In the genomic region with DNA sequence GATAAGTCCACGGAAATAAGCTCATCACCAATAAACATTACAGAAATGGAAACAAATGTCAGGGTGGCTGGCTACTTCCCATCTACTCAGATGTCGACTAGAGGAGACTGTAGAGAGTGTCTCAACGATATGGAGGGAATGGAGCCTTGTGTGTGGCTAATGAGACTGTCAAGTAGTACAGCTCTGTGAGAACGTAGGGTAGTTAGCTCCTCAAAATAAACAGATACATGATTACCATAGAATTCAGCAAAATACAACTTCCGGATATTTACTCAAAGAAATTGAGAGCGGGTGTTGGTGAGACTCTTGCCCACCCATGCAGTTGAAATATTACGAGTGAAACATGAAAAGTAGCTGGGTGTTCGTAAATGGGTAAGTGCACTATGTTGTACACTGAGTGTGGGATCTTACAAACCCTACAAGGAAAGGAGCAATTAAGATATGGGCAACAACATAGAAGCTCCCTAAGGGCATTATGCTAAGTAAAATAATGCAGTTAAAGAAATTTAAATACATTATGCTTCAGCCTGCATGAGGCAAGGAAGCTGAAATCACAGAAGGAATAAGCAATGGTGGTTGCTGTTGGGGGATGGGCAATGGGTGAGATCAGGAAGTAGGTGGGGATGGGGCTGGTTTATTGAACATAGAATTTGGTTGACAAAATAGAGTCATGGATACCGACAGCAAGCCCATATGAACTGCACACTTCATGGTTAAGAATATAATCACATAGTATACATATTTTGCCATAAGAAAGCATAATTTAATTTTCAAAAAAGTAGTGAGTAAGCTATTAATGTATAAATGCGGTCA, we compare ENCODE assay signal across 23 mouse cellular contexts. TPM values are rescaled to one million over a fixed set of nuclear protein-coding genes. Genes with fewer than 3 reads are reported as not detected.
A peak's percentile ranks its signal among the peaks of the same experiment; 100 is the strongest.
DNase-seq lines count a peak whose midpoint lies in the region; ATAC-seq and TF ChIP-seq lines count a peak whose summit lies in the region.
"Had no signal": no experiment of that assay in that cellular context is flagged by ENCODE, and none has a peak within 500 bp of the region (broad histone marks: within the 10 kb centered on the region; RNA-seq: fewer than 3 reads in every experiment).

No protein-coding gene starts in this region.

- no peak for ATAC-seq in liver, embryonic 12.5 days
- peak; percentile 96 for ATAC-seq in lung, embryonic 16.5 days (ENCODE audit: low read depth)
- no peak for ATAC-seq in kidney, embryonic 15.5 days (replicated peaks; ENCODE audit: low FRiP score)
- ATAC-seq: forebrain, embryonic 15.5 days had no signal

- no peak for TF ChIP-seq POLR2A in liver, adult 2 months (IDR thresholded peaks at IDR 0.05; ENCODE audit: extremely low read depth, insufficient read depth, low read length)
- no peak for TF ChIP-seq POLR2A in bone marrow macrophage, adult 2 months (IDR thresholded peaks at IDR 0.05; ENCODE audit: borderline replicate concordance, low read depth, low read length)

- H3K9me3 ChIP-seq in liver, embryonic 12.5 days (replicated peaks), result no peaks in the 10 kb centered on the region
- no peaks in the 10 kb centered on the region for H3K9me3 ChIP-seq in lung, embryonic 16.5 days (ENCODE audit: control insufficient read depth, low read length)
- H3K9me3 ChIP-seq in kidney, embryonic 15.5 days (replicated peaks), result no peaks in the 10 kb centered on the region
- H3K9me3 ChIP-seq: embryonic facial prominence, embryonic 12.5 days; forebrain, embryonic 15.5 days; heart, embryonic 12.5 days; hindbrain, embryonic 10.5 days; hindbrain, embryonic 15.5 days had no signal

- peaks cover 3% of the 10 kb centered on the region; the same call in 1 of the 2 replicates for H3K4me1 ChIP-seq in liver, adult 2 months (ENCODE audit: control insufficient read depth, insufficient read depth, low read length)
- H3K4me1 ChIP-seq in liver, embryonic 12.5 days, result no peaks in the 10 kb centered on the region
- H3K4me1 ChIP-seq in lung, embryonic 16.5 days (replicated peaks; ENCODE audit: control insufficient read depth, insufficient read depth, low read length), result peaks cover 6% of the 10 kb centered on the region; the same call in 1 of the 2 replicates
- peaks cover 35% of the 10 kb centered on the region for H3K4me1 ChIP-seq in bone marrow macrophage, adult 2 months (ENCODE audit: control insufficient read depth, insufficient read depth, low read length)
- no peaks in the 10 kb centered on the region for H3K4me1 ChIP-seq in kidney, embryonic 15.5 days
- H3K4me1 ChIP-seq: embryonic facial prominence, embryonic 12.5 days; forebrain, embryonic 15.5 days; heart, embryonic 12.5 days; hindbrain, embryonic 10.5 days; hindbrain, embryonic 15.5 days had no signal

- H3K36me3 ChIP-seq in liver, adult 2 months (ENCODE audit: control insufficient read depth, insufficient read depth, low read length), result no peaks in the 10 kb centered on the region
- no peaks in the 10 kb centered on the region for H3K36me3 ChIP-seq in liver, embryonic 12.5 days
- H3K36me3 ChIP-seq in lung, embryonic 16.5 days (ENCODE audit: control insufficient read depth, insufficient read depth, low read length), result no peaks in the 10 kb centered on the region
- no peaks in the 10 kb centered on the region for H3K36me3 ChIP-seq in macrophage (ENCODE audit: inconsistent target)
- H3K36me3 ChIP-seq in kidney, embryonic 15.5 days, result no peaks in the 10 kb centered on the region
- H3K36me3 ChIP-seq: embryonic facial prominence, embryonic 12.5 days; forebrain, embryonic 15.5 days; heart, embryonic 12.5 days; hindbrain, embryonic 10.5 days; hindbrain, embryonic 15.5 days had no signal

- no peak overlapping the region for H3K4me3 ChIP-seq in liver, adult 2 months (ENCODE audit: insufficient read depth, low read depth, low read length)
- no peak overlapping the region for H3K4me3 ChIP-seq in liver, embryonic 12.5 days
- no peak overlapping the region for H3K4me3 ChIP-seq in lung, embryonic 16.5 days (ENCODE audit: low read length)
- H3K4me3 ChIP-seq in bone marrow macrophage, adult 2 months (ENCODE audit: insufficient read depth, low read length), result no peak overlapping the region
- no peak overlapping the region for H3K4me3 ChIP-seq in macrophage (ENCODE audit: inconsistent target)
- no peak overlapping the region for H3K4me3 ChIP-seq in kidney, embryonic 15.5 days (replicated peaks)
- H3K4me3 ChIP-seq: embryonic facial prominence, embryonic 12.5 days; forebrain, embryonic 15.5 days; heart, adult 2 months; heart, embryonic 12.5 days; hindbrain, embryonic 10.5 days; hindbrain, embryonic 15.5 days had no signal

- no peak overlapping the region for H3K9ac ChIP-seq in liver, adult 2 months (ENCODE audit: low read depth, low read length)
- no peak overlapping the region for H3K9ac ChIP-seq in liver, embryonic 12.5 days
- no peak overlapping the region for H3K9ac ChIP-seq in lung, embryonic 16.5 days (ENCODE audit: low read length)
- H3K9ac ChIP-seq in kidney, embryonic 15.5 days, result no peak overlapping the region
- H3K9ac ChIP-seq: embryonic facial prominence, embryonic 12.5 days; forebrain, embryonic 15.5 days; heart, embryonic 12.5 days; hindbrain, embryonic 15.5 days had no signal

- peak; percentile 48 for DNase-seq in liver, adult 2 months (ENCODE audit: extremely low read depth, low read depth, low spot score)
- no peak for DNase-seq in lung, postnatal 14 days
- DNase-seq in adrenal gland, adult 18-20 months (ENCODE audit: low spot score in 2 of 2), result no peak
- DNase-seq: adrenal gland, postnatal 10 days; cerebellum, adult 11-12 months; cerebellum, adult 9-10 months; cerebellum, postnatal 25 days; gastrocnemius, postnatal 10 days; heart, adult 2 months had no signal

- TF ChIP-seq CTCF in liver, adult 2 months (IDR thresholded peaks at IDR 0.05; ENCODE audit: low read depth, low read length), result no peak
- no peak for TF ChIP-seq CTCF in bone marrow macrophage, adult 2 months (IDR thresholded peaks at IDR 0.05; ENCODE audit: low read depth, low read length)

- H3K27ac ChIP-seq in liver, adult 2 months (replicated peaks; ENCODE audit: insufficient read depth, low read depth, low read length), result no peak overlapping the region
- no peak overlapping the region for H3K27ac ChIP-seq in liver, embryonic 12.5 days
- H3K27ac ChIP-seq in lung, embryonic 16.5 days (ENCODE audit: low read length), result peak overlapping the region; percentile 79
- H3K27ac ChIP-seq in bone marrow macrophage, adult 2 months (ENCODE audit: insufficient read depth, low read depth, low read length), result peak overlapping the region; percentile 0
- peak overlapping the region; percentile 95 for H3K27ac ChIP-seq in macrophage
- H3K27ac ChIP-seq in kidney, embryonic 15.5 days, result no peak overlapping the region
- H3K27ac ChIP-seq: embryonic facial prominence, embryonic 12.5 days; forebrain, embryonic 15.5 days; heart, adult 2 months; hindbrain, embryonic 10.5 days; hindbrain, embryonic 15.5 days had no signal

- 79% methylated on average over 10 of the region's 10 CpGs for WGBS in liver, adult 2 months
- WGBS in liver, embryonic 12.5 days (ENCODE audit: insufficient replicate concordance), result 61% methylated on average over 10 of the region's 10 CpGs
- 44% methylated on average over 10 of the region's 10 CpGs for WGBS in lung, embryonic 16.5 days
- 85% methylated on average over 10 of the region's 10 CpGs for WGBS in macrophage (ENCODE audit: missing documents)
- WGBS in kidney, embryonic 15.5 days, result 80% methylated on average over 10 of the region's 10 CpGs

- no peak overlapping the region for H3K4me2 ChIP-seq in liver, embryonic 12.5 days
- no peak overlapping the region for H3K4me2 ChIP-seq in lung, embryonic 16.5 days (ENCODE audit: low read depth, low read length)
- H3K4me2 ChIP-seq in kidney, embryonic 15.5 days, result no peak overlapping the region
- H3K4me2 ChIP-seq: embryonic facial prominence, embryonic 12.5 days; forebrain, embryonic 15.5 days; heart, embryonic 12.5 days; hindbrain, embryonic 15.5 days had no signal

- no peaks in the 10 kb centered on the region for H3K27me3 ChIP-seq in liver, adult 2 months (ENCODE audit: control insufficient read depth, insufficient read depth, low read length)
- H3K27me3 ChIP-seq in liver, embryonic 12.5 days (replicated peaks), result no peaks in the 10 kb centered on the region
- H3K27me3 ChIP-seq in lung, embryonic 16.5 days (ENCODE audit: control insufficient read depth, insufficient read depth, low read depth, low read length), result no peaks in the 10 kb centered on the region
- H3K27me3 ChIP-seq in kidney, embryonic 15.5 days, result no peaks in the 10 kb centered on the region
- H3K27me3 ChIP-seq: embryonic facial prominence, embryonic 12.5 days; forebrain, embryonic 15.5 days; heart, embryonic 12.5 days; hindbrain, embryonic 15.5 days had no signal

- no peaks in the 10 kb centered on the region for H3K79me2 ChIP-seq in liver, adult 2 months (ENCODE audit: control insufficient read depth, insufficient read depth, low read length)
- H3K79me2 ChIP-seq in macrophage (ENCODE audit: inconsistent target), result no peaks in the 10 kb centered on the region

RNA-seq across cellular contexts. Expression of gene Ccl12, which starts 1.9 kb away (rescaled TPM):
- not detected in 2 replicates for total RNA-seq in liver, adult 2 months (2014; rRNA removed)
- polyA plus RNA-seq in liver, adult 2 months (2012; rRNA removed), result 0.20 TPM in 1 of 2 replicates, not detected in the other
- 0.45 and 0.50 TPM in 2 replicates for polyA plus RNA-seq in liver, embryonic 12.5 days (2016; fragmentation: Nextera tagmentation; extraction: Ambion mirVana)
- 6.4 and 7.1 TPM in 2 replicates for polyA plus RNA-seq in lung, embryonic 16.5 days (2015; fragmentation: Nextera tagmentation; extraction: Ambion mirVana)
- polyA plus RNA-seq in bone marrow macrophage, adult 2 months (2012; ENCODE audit: insufficient read depth, insufficient read length, missing spikeins), result 1.1 and 1.7 TPM in 2 replicates
- 10 to 100 TPM in 22 of 26 experiments, 1 to 10 TPM in 2, not detected in 2; 4.0 to 76.7 (median 26.0) TPM for total RNA-seq in macrophage (2018; cell fraction: chromatin; rRNA removed)
- 100 to 1,000 TPM in 20 of 26 experiments, 10 to 100 TPM in 6; 24.2 to 666 (median 218) TPM for total RNA-seq in macrophage (2018; cell fraction: cytosol; rRNA removed)
- 100 to 1,000 TPM in 20 of 26 experiments, 10 to 100 TPM in 5, 1 to 10 TPM in 1; 3.8 to 319 (median 174) TPM for total RNA-seq in macrophage (2018; cell fraction: nucleus; rRNA removed)
- 18.8 to 288 TPM (median 76.0 TPM) in 3 replicates for polyA plus RNA-seq in macrophage (2018)
- 2.4 and 2.8 TPM in 2 replicates for polyA plus RNA-seq in kidney, embryonic 15.5 days (2015; fragmentation: Nextera tagmentation; extraction: Ambion mirVana)
- not detected for total RNA-seq in adrenal gland, adult 18-20 months (2021)
- total RNA-seq: ES-E14 had no signal

RNA-seq across cellular contexts. Expression of gene Ccl8, which starts 15.3 kb away (rescaled TPM):
- total RNA-seq in liver, adult 2 months (2014; rRNA removed), result 0.87 TPM in 1 of 2 replicates, not detected in the other
- polyA plus RNA-seq in liver, adult 2 months (2012; rRNA removed), result not detected in 2 replicates
- polyA plus RNA-seq in liver, embryonic 12.5 days (2016; fragmentation: Nextera tagmentation; extraction: Ambion mirVana), result not detected in 2 replicates
- polyA plus RNA-seq in lung, embryonic 16.5 days (2015; fragmentation: Nextera tagmentation; extraction: Ambion mirVana), result not detected in 2 replicates
- 1.9 TPM in 1 of 2 replicates, not detected in the other for polyA plus RNA-seq in bone marrow macrophage, adult 2 months (2012; ENCODE audit: insufficient read depth, insufficient read length, missing spikeins)
- 10 to 100 TPM in 7 of 26 experiments, 1 to 10 TPM in 10, not detected in 9; 2.5 to 36.0 (median 8.0) TPM for total RNA-seq in macrophage (2018; cell fraction: chromatin; rRNA removed)
- total RNA-seq in macrophage (2018; cell fraction: cytosol; rRNA removed), result 100 to 1,000 TPM in 13 of 26 experiments, 10 to 100 TPM in 13; 17.8 to 583 (median 120) TPM
- total RNA-seq in macrophage (2018; cell fraction: nucleus; rRNA removed), result 100 to 1,000 TPM in 9 of 26 experiments, 10 to 100 TPM in 9, 1 to 10 TPM in 8; 3.1 to 229 (median 43.6) TPM
- polyA plus RNA-seq in macrophage (2018), result 26.9 to 107 TPM (median 52.2 TPM) in 3 replicates
- not detected in 2 replicates for polyA plus RNA-seq in kidney, embryonic 15.5 days (2015; fragmentation: Nextera tagmentation; extraction: Ambion mirVana)
- 1 to 10 TPM in 1 of 2 experiments, not detected in 1; 2.0 TPM for total RNA-seq in adrenal gland, adult 18-20 months (2021)
- total RNA-seq: adrenal gland, postnatal 10 days; adrenal gland, postnatal 4 days; ES-E14 had no signal
- polyA plus RNA-seq: cortical plate, adult 2 months; embryonic facial prominence, embryonic 12.5 days; forebrain, embryonic 11.5 days; forebrain, embryonic 15.5 days; heart, embryonic 12.5 days; hindbrain, embryonic 10.5 days; hindbrain, embryonic 15.5 days had no signal

RNA-seq across cellular contexts. Expression of gene Ccl11, which starts 42.1 kb away (rescaled TPM):
- total RNA-seq in liver, adult 2 months (2014; rRNA removed), result 0.09 TPM in 1 of 2 replicates, not detected in the other
- 0.07 and 0.16 TPM in 2 replicates for polyA plus RNA-seq in liver, adult 2 months (2012; rRNA removed)
- 0.11 TPM in 1 of 2 replicates, not detected in the other for polyA plus RNA-seq in liver, embryonic 12.5 days (2016; fragmentation: Nextera tagmentation; extraction: Ambion mirVana)
- polyA plus RNA-seq in lung, embryonic 16.5 days (2015; fragmentation: Nextera tagmentation; extraction: Ambion mirVana), result 85.0 and 101 TPM in 2 replicates
- polyA plus RNA-seq in bone marrow macrophage, adult 2 months (2012; ENCODE audit: insufficient read depth, insufficient read length, missing spikeins), result not detected in 2 replicates
- total RNA-seq in macrophage (2018; cell fraction: chromatin; rRNA removed), result not detected
- total RNA-seq in macrophage (2018; cell fraction: cytosol; rRNA removed), result not detected
- 1 to 10 TPM in 1 of 26 experiments, not detected in 25; 1.2 TPM for total RNA-seq in macrophage (2018; cell fraction: nucleus; rRNA removed)
- not detected in 3 replicates for polyA plus RNA-seq in macrophage (2018)
- polyA plus RNA-seq in kidney, embryonic 15.5 days (2015; fragmentation: Nextera tagmentation; extraction: Ambion mirVana), result 11.9 and 12.4 TPM in 2 replicates
- 10 to 100 TPM in 1 of 2 experiments, 1 to 10 TPM in 1; 4.6 to 14.4 TPM for total RNA-seq in adrenal gland, adult 18-20 months (2021)
- total RNA-seq: ES-E14 had no signal
- polyA plus RNA-seq: cortical plate, adult 2 months; forebrain, embryonic 11.5 days; forebrain, embryonic 15.5 days; hindbrain, embryonic 10.5 days had no signal

RNA-seq across cellular contexts. Expression of gene Ccl7, which starts 54.2 kb away (rescaled TPM):
- total RNA-seq in liver, adult 2 months (2014; rRNA removed), result 0.18 and 0.20 TPM in 2 replicates
- polyA plus RNA-seq in liver, adult 2 months (2012; rRNA removed), result not detected in 2 replicates
- 0.62 and 0.68 TPM in 2 replicates for polyA plus RNA-seq in liver, embryonic 12.5 days (2016; fragmentation: Nextera tagmentation; extraction: Ambion mirVana)
- 12.1 and 13.6 TPM in 2 replicates for polyA plus RNA-seq in lung, embryonic 16.5 days (2015; fragmentation: Nextera tagmentation; extraction: Ambion mirVana)
- polyA plus RNA-seq in bone marrow macrophage, adult 2 months (2012; ENCODE audit: insufficient read depth, insufficient read length, missing spikeins), result 1.9 and 2.0 TPM in 2 replicates
- total RNA-seq in macrophage (2018; cell fraction: chromatin; rRNA removed), result 1,000 to 10,000 TPM in 1 of 26 experiments, 100 to 1,000 TPM in 21, 10 to 100 TPM in 4; 14.4 to 1,116 (median 244) TPM
- total RNA-seq in macrophage (2018; cell fraction: cytosol; rRNA removed), result 1,000 to 10,000 TPM in 10 of 26 experiments, 100 to 1,000 TPM in 13, 10 to 100 TPM in 3; 66.4 to 3,319 (median 600) TPM
- total RNA-seq in macrophage (2018; cell fraction: nucleus; rRNA removed), result 1,000 to 10,000 TPM in 13 of 26 experiments, 100 to 1,000 TPM in 12, 10 to 100 TPM in 1; 64.5 to 3,972 (median 989) TPM
- 66.8 to 1,194 TPM (median 74.2 TPM) in 3 replicates for polyA plus RNA-seq in macrophage (2018)
- 0.93 TPM in 2 replicates for polyA plus RNA-seq in kidney, embryonic 15.5 days (2015; fragmentation: Nextera tagmentation; extraction: Ambion mirVana)
- under 1 TPM in 1 of 2 experiments, not detected in 1; 0.51 TPM for total RNA-seq in adrenal gland, adult 18-20 months (2021)
- total RNA-seq: adrenal gland, postnatal 4 days had no signal
- polyA plus RNA-seq: hindbrain, embryonic 10.5 days had no signal

Comparison
In these comparisons a context has a peak if more than half of its experiments do, and no peak if none do; other contexts are left out.
1. H3K27ac ChIP-seq: peak in lung, embryonic 16.5 days (single experiment), bone marrow macrophage, adult 2 months (single experiment) and macrophage (single experiment); none in liver, adult 2 months (single experiment), liver, embryonic 12.5 days (single experiment) and kidney, embryonic 15.5 days (single experiment).
2. RNA of gene Ccl11, which starts 42.1 kb away (polyA plus RNA-seq): 85.0 to 101 TPM in lung, embryonic 16.5 days and 11.9 to 12.4 TPM in kidney, embryonic 15.5 days; 0.11 TPM in liver, embryonic 12.5 days, 0.07 to 0.16 TPM in liver, adult 2 months, not detected in bone marrow macrophage, adult 2 months and not detected in macrophage; every median in the first group is over 10 times any median in the second.